Comparison of ENCODE assay signal across 11 mouse cellular contexts in genomic region chr14:121107707-121108285, GRCm38 (mm10).
DNase-seq lines count a peak whose midpoint lies in the region; ATAC-seq lines count a peak whose summit lies in the region.
"Had no signal": no experiment of that assay in that cellular context is flagged by ENCODE, and none has a peak within 500 bp of the region (broad histone marks: within the 10 kb centered on the region; RNA-seq: fewer than 3 reads in every experiment).

No protein-coding gene starts in this region.

- no peak overlapping the region for H3K4me3 ChIP-seq in kidney, embryonic 14.5 days (ENCODE audit: low read length)
- H3K4me3 ChIP-seq in embryonic facial prominence, embryonic 12.5 days = no peak overlapping the region
- no peak overlapping the region for H3K4me3 ChIP-seq in limb, embryonic 15.5 days

- no peaks in the 10 kb centered on the region; the same call in 1 of the 2 replicates for H3K36me3 ChIP-seq in kidney, embryonic 14.5 days (ENCODE audit: control insufficient read depth, insufficient read depth, low read length)
- peaks cover 2% of the 10 kb centered on the region for H3K36me3 ChIP-seq in embryonic facial prominence, embryonic 12.5 days
- peaks cover 2% of the 10 kb centered on the region; the same call in 1 of the 2 replicates for H3K36me3 ChIP-seq in limb, embryonic 15.5 days

- no peaks in the 10 kb centered on the region for H3K9me3 ChIP-seq in kidney, embryonic 14.5 days (ENCODE audit: control insufficient read depth, low read length)
- H3K9me3 ChIP-seq in embryonic facial prominence, embryonic 12.5 days = no peaks in the 10 kb centered on the region
- no peaks in the 10 kb centered on the region for H3K9me3 ChIP-seq in limb, embryonic 15.5 days

- H3K27me3 ChIP-seq in kidney, embryonic 14.5 days (ENCODE audit: control insufficient read depth, insufficient read depth, low read length) = no peaks in the 10 kb centered on the region
- H3K27me3 ChIP-seq in embryonic facial prominence, embryonic 12.5 days = no peaks in the 10 kb centered on the region
- no peaks in the 10 kb centered on the region for H3K27me3 ChIP-seq in limb, embryonic 15.5 days

- H3K4me1 ChIP-seq in kidney, embryonic 14.5 days (ENCODE audit: control insufficient read depth, insufficient read depth, low read length) = peaks cover 70% of the 10 kb centered on the region
- H3K4me1 ChIP-seq in embryonic facial prominence, embryonic 12.5 days = peaks cover 89% of the 10 kb centered on the region
- peaks cover 79% of the 10 kb centered on the region for H3K4me1 ChIP-seq in limb, embryonic 15.5 days

- peak overlapping the region; percentile 26; the same call in 1 of the 2 replicates for H3K4me2 ChIP-seq in kidney, embryonic 14.5 days (replicated peaks; ENCODE audit: low read depth, low read length)
- H3K4me2 ChIP-seq in embryonic facial prominence, embryonic 12.5 days (replicated peaks) = no peak overlapping the region; the same call in 1 of the 2 replicates
- peak overlapping the region; percentile 0; the same call in 1 of the 2 replicates for H3K4me2 ChIP-seq in limb, embryonic 15.5 days

- peak; percentile 19 for DNase-seq in adrenal gland, adult 2 months
- DNase-seq in adrenal gland, adult 8-10 months = no peak
- DNase-seq in kidney, adult 11 months = no peak
- DNase-seq in left cerebral cortex, adult 8-10 months (ENCODE audit: low spot score in 2 of 2) = no peak
- no peak for DNase-seq in embryo, embryonic 10.5 days (ENCODE audit: low spot score)
- DNase-seq: cerebellum, adult 11-12 months; gastrocnemius, postnatal 10 days; thymus, postnatal 36 days had no signal

- no peak for ATAC-seq in kidney, embryonic 14.5 days (ENCODE audit: low FRiP score, low TSS enrichment)
- ATAC-seq in embryonic facial prominence, embryonic 12.5 days (ENCODE audit: insufficient number of reproducible peaks, insufficient read depth, low FRiP score, low TSS enrichment) = no peak
- peak; percentile 37; the same call in 1 of the 2 replicates for ATAC-seq in limb, embryonic 15.5 days (ENCODE audit: insufficient number of reproducible peaks, low FRiP score, low TSS enrichment, low read depth)

- WGBS in kidney, embryonic 14.5 days = 54% methylated on average over 10 of the region's 10 CpGs
- WGBS in embryonic facial prominence, embryonic 12.5 days = 40% methylated on average over 10 of the region's 10 CpGs
- WGBS in limb, embryonic 15.5 days = 32% methylated on average over 10 of the region's 10 CpGs

- H3K9ac ChIP-seq in kidney, embryonic 14.5 days (ENCODE audit: low read depth, low read length) = no peak overlapping the region
- H3K9ac ChIP-seq in embryonic facial prominence, embryonic 12.5 days = no peak overlapping the region
- no peak overlapping the region for H3K9ac ChIP-seq in limb, embryonic 15.5 days

- peak overlapping the region; percentile 89 for H3K27ac ChIP-seq in kidney, embryonic 14.5 days (ENCODE audit: low read depth, low read length)
- H3K27ac ChIP-seq in embryonic facial prominence, embryonic 12.5 days = peak overlapping the region; percentile 86
- peak overlapping the region; percentile 91 for H3K27ac ChIP-seq in limb, embryonic 15.5 days
